Mouse (Mus musculus): ENCODE data around the gene Rab19. TPM values are rescaled to one million over a fixed set of nuclear protein-coding genes. Genes with fewer than 3 reads are reported as not detected.
"Not testable (repeated sequence)": the region's sequence is repeated elsewhere in the genome, so short reads cannot be mapped to it uniquely, and the experiment has no call there.

Gene Rab19
- polyA plus RNA-seq, 1 experiment from 2014 or later = 0.12 TPM

DNA sequence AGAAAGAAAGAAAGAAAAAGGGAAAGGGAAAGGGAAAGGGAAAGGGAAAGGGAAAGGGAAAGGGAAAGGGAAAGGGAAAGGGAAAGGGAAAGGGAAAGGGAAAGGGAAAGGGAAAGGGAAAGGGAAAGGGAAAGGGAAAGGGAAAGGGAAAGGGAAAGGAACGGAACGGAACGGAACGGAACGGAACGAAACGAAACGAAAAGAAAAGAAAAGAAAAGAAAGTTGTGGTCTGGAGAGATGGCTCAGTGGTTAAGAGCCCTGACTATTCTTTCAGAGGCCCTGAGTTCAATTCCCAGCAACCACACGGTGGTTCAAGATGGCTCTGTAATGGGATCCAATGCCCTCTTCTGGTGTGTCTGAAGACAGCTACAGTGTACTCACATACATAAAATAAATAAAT is 21.8 kb upstream of the Rab19 start:
- WGBS = 98% methylated on average over 9 of the region's 9 CpGs
- H3K36me3 ChIP-seq = peaks cover 58% of the 10 kb centered on the region
- H3K9ac ChIP-seq; H3K27ac ChIP-seq (replicated peaks); H3K4me3 ChIP-seq; H3K4me1 ChIP-seq (replicated peaks); H3K9me3 ChIP-seq; ATAC-seq (ENCODE audit: low FRiP score, low read depth); H3K27me3 ChIP-seq; H3K4me2 ChIP-seq: not testable (repeated sequence)

DNA sequence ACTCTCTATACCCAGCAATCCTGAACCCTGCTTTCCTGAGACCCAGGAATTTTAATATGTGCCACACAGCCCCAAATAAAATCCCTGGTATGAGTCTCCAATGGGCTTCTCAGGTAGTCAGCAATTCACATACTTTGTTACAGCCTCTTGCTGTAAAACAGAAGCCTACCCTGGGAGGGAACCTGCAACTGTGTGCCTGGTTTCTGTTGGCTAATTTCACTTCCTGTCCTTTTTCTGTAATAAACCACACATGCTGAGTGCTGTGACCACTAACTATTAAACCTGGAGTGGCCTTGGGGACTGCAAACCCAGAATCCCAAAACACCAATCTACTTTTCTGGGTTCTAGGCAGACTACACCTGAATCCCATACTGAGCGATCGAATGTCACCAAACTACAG is 18.3 kb upstream of the Rab19 start:
- Histone ChIP-seq H3K4me2 (no peak overlapping the region), H3K36me3 (peaks cover 49% of the 10 kb centered on the region), H3K9me3 (no peaks in the 10 kb centered on the region), H3K4me3 (no peak overlapping the region), H3K27me3 (no peaks in the 10 kb centered on the region), H3K27ac (replicated peaks) (no peak overlapping the region), H3K9ac (no peak overlapping the region), H3K4me1 (replicated peaks) (no peaks in the 10 kb centered on the region)
- no peak for ATAC-seq (ENCODE audit: low FRiP score, low read depth)
- WGBS = 98% methylated on average over 2 of the region's 2 CpGs

DNA sequence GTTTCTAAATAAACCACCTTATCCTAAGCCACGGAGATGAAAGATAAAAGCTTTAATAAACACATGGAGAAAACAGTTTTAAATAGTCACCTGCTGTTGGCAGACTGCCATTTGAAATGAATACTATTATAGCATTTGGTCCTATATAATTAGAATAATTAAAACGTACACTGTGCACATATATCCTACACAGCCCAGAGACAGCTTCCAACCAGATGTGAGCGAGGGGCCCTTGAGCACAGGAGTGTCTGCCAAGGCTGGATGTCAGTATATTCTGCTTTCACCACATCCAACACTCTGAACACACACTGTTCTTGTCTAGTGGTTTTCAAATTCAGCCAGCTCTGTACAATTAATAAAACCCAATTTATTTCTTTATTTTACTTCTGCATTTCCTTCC is 11.3 kb upstream of the Rab19 start:
- Histone ChIP-seq H3K4me2 (no peak overlapping the region), H3K27ac (replicated peaks) (no peak overlapping the region), H3K9me3 (no peaks in the 10 kb centered on the region), H3K27me3 (no peaks in the 10 kb centered on the region), H3K9ac (no peak overlapping the region), H3K36me3 (peaks cover 21% of the 10 kb centered on the region), H3K4me1 (replicated peaks) (0 out of 2 replicates have a peak, but pooled peaks cover 5% of the 10 kb centered on the region), H3K4me3 (no peak overlapping the region)
- ATAC-seq (ENCODE audit: low FRiP score, low read depth) = no peak
- WGBS = 77% methylated on average over 3 of the region's 3 CpGs

DNA sequence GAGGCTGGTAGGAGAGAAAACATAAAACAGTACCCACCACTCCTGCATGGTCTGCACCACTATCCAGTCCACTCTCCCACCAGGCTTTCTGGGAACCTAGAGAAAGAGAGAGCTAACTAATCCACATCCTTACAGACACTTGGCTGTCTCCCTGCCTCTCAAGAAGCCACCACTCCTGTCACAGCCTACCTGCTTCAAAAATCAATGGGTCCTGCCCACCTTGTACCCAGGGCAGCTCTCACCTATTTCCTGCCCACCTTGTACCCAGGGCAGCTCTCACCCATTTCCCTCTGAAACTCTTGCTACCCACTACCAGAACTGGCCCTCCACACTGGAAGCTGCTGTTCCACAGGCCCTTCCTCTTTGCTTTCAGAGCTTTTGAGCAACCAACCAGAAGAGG is 8.9 kb upstream of the Rab19 start:
- no peak overlapping the region for H3K4me3 ChIP-seq
- peaks cover 20% of the 10 kb centered on the region for H3K4me1 ChIP-seq (replicated peaks)
- H3K27me3 ChIP-seq = no peaks in the 10 kb centered on the region
- H3K4me2 ChIP-seq = no peak overlapping the region
- no peak overlapping the region for H3K27ac ChIP-seq (replicated peaks)
- H3K9me3 ChIP-seq = no peaks in the 10 kb centered on the region
- H3K36me3 ChIP-seq = peaks cover 9% of the 10 kb centered on the region
- no peak for ATAC-seq (ENCODE audit: low FRiP score, low read depth)
- H3K9ac ChIP-seq = no peak overlapping the region

DNA sequence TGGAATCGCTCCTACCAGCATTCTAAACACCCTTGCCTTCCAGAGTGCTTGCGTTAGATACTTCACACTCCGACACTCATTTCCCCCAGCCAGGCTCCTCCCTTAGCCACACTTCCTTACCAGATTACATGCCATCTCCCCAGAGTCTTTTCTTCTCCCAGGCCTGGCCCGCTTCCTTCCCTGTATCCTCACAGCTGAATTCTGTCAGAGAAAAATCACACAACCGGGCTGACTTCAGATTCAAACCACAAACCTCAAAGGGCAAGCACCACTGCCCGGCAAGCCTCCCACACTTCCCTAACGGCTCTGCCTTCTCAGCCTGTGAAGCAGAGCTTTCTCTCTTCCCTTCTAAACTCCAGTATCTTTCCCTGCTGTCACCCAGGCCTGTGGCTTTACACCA is 8.2 kb upstream of the Rab19 start:
- H3K4me3 ChIP-seq = no peak overlapping the region
- no peaks in the 10 kb centered on the region for H3K27me3 ChIP-seq
- no peak overlapping the region for H3K4me2 ChIP-seq
- no peak overlapping the region for H3K27ac ChIP-seq (replicated peaks)
- peaks cover 9% of the 10 kb centered on the region for H3K36me3 ChIP-seq
- 56% methylated on average over 7 of the region's 7 CpGs for WGBS
- peaks cover 22% of the 10 kb centered on the region for H3K4me1 ChIP-seq (replicated peaks)
- no peak overlapping the region for H3K9ac ChIP-seq
- H3K9me3 ChIP-seq = no peaks in the 10 kb centered on the region
- no peak for ATAC-seq (ENCODE audit: low FRiP score, low read depth)

DNA sequence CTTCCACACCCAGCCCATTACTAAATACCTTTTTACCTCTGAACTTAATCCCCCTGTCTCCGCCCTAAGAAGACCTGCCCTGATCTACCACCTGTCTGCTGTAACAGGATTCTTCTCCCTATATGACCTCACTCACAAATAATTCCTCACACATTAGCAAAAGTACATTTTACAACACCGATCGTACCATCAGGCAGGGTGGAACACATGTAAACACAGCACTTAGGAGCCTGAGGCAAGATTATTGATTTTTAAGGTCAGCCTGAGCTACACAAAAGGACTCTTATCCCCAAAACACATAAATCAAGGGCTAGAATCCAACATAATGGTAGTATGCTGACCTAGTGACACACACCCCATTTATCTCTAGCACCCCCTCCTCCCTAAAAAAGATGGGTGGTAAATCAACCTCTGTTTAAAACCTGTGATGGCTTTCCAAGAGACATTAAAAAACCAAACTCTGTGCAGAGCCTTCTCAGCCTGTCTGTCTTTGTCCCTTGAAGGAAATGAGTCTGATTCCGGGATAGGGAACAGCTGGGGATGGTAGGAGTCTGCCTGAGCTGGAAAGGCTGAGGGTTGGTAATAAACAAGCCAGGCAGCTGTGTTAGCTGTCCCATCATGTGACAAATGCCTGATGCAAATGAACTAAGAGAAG is 7.5 kb upstream of the Rab19 start:
- Histone ChIP-seq H3K4me3 (no peak overlapping the region), H3K9ac (no peak overlapping the region), H3K36me3 (peaks cover 9% of the 10 kb centered on the region), H3K27ac (replicated peaks) (no peak overlapping the region), H3K9me3 (no peaks in the 10 kb centered on the region), H3K27me3 (no peaks in the 10 kb centered on the region), H3K4me1 (replicated peaks) (peaks cover 24% of the 10 kb centered on the region), H3K4me2 (no peak overlapping the region)
- ATAC-seq (ENCODE audit: low FRiP score, low read depth) = no peak
- WGBS = 66% methylated on average over 4 of the region's 4 CpGs

DNA sequence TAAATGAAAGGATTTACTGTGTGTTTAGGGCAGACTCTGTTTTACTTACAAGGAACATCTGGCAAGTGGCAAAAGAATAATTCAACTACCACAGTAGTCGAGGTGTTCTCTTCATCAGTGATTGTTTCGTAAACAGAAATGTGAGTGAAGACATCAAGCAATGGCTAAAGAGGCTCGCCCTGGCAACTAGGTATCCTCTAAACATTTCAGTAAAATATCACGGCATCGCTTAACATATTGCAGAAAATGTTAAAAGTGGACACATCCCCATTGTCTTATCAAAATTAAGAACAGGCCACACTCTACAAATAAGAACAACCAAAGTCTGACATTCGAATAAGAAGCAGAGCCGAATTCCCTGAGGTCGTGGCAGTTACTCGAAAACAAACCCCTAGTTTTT is 4.2 kb upstream of the Rab19 start:
- Histone ChIP-seq H3K4me2 (peak overlapping the region; percentile 63), H3K27ac (replicated peaks) (no peak overlapping the region), H3K27me3 (0 out of 2 replicates have a peak, but pooled peaks cover 10% of the 10 kb centered on the region), H3K36me3 (peaks cover 9% of the 10 kb centered on the region), H3K9me3 (no peaks in the 10 kb centered on the region), H3K4me3 (peak overlapping the region; percentile 91), H3K9ac (peak overlapping the region; percentile 91), H3K4me1 (replicated peaks) (peaks cover 24% of the 10 kb centered on the region)
- ATAC-seq (ENCODE audit: low FRiP score, low read depth) = no peak
- 20% methylated on average over 9 of the region's 9 CpGs for WGBS

DNA sequence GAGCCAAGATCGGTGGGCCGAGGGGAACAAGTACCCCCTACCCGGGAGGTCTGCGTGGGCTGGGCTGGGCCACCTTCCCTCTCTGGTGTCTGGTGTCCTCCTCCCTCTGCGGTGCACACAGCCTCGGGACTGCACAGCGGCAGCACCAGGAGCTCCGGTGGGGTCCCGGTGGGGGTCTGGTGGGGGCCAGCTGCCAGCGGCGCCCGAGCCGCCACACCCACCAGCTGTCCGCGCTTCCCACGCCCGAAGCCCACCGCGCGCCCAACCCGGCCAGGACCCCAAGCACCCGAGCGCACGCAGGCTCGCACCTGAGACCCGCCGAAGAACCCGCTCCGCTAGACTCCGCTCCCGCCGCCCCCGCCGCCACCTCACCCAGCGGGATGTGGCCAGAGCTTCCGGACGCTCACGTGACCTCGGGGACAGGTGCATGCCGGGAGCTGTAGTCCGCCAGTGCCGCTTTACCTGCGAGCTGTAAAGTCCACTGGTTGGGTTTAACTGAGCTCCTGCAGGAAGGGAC is 3.6 kb upstream of the Rab19 start, which contains the start of gene Slc37a3:
TSS of gene Slc37a3 (minus strand) at position 365 of the 517 bp plus-strand sequence.
- under 1% methylated on average over 42 of the region's 43 CpGs for WGBS
- H3K4me2 ChIP-seq = peak within 1 kb of the TSS; percentile 63
- peaks cover 24% of the 10 kb centered on the region for H3K4me1 ChIP-seq (replicated peaks)
- H3K27ac ChIP-seq (replicated peaks) = peak within 1 kb of the TSS; percentile 73
- peak within 1 kb of the TSS; percentile 91 for H3K9ac ChIP-seq
- ATAC-seq (ENCODE audit: low FRiP score, low read depth) = peak; percentile 90
- peaks cover 9% of the 10 kb centered on the region for H3K36me3 ChIP-seq
- H3K4me3 ChIP-seq = peak within 1 kb of the TSS; percentile 91
- H3K27me3 ChIP-seq = 0 out of 2 replicates have a peak, but pooled peaks cover 13% of the 10 kb centered on the region
- H3K9me3 ChIP-seq = no peaks in the 10 kb centered on the region

DNA sequence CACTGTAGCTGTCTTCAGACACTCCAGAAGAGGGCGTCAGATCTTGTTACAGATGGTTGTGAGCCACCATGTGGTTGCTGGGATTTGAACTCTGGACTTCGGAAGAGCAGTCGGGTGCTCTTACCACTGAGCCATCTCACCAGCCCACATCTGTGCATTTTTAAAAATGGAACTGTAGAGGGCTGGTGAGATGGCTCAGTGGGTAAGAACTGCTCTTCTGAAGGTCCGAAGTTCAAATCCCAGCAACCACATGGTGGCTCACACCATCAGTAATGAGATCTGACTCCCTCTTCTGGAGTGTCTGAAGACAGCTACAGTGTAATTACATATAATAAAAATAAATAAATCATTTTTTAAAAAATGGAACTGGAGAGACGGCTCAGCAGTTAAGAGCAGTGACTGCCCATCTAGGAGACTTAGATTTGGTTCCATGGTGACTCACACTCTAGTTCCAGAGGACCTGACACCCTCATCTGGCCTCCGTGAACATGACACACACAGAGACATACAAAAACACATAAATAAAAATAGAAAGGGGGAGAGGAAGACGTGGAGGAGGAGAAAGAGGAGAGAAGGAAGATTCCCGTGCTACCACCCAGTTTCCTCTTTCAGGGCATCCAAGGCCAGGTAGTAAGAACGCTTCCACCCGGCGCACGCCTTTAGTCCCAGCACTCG is 2.7 kb upstream of the Rab19 start:
- not testable (repeated sequence) for H3K27ac ChIP-seq (replicated peaks); H3K9ac ChIP-seq; H3K9me3 ChIP-seq; H3K36me3 ChIP-seq; H3K4me2 ChIP-seq; H3K4me3 ChIP-seq
- 79% methylated on average over 13 of the region's 13 CpGs for WGBS
- 0 out of 2 replicates have a peak, but pooled peaks cover 13% of the 10 kb centered on the region for H3K27me3 ChIP-seq
- H3K4me1 ChIP-seq (replicated peaks) = peaks cover 18% of the 10 kb centered on the region
- 0 out of 2 replicates have a peak, but pooled peaks have one; percentile 10 for ATAC-seq (ENCODE audit: low FRiP score, low read depth)

DNA sequence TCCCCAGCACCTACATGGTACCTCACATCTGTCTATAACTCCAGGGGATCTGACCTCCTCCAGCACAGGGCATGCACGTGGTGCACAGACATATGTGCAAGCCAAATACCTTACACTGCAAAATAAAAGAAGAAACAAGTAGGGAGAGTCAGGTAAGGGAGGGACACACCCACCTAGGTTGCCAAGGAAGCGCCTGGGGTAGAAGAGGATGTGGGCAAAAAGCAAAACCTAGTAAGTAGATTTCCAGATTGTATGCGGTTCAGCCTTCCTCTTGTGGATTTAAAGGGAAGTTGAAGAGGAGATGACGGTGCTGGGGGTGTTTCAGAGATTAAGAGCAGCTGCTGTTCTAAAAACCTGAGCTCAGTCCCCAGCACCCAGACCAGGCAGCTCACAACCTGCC is 1.8 kb upstream of the Rab19 start:
- H3K4me3 ChIP-seq = no peak overlapping the region
- H3K27ac ChIP-seq (replicated peaks) = no peak overlapping the region
- no peak overlapping the region for H3K4me2 ChIP-seq
- 0 out of 2 replicates have a peak, but pooled peaks cover 13% of the 10 kb centered on the region for H3K27me3 ChIP-seq
- 72% methylated on average over 4 of the region's 4 CpGs for WGBS
- H3K36me3 ChIP-seq = 0 out of 2 replicates have a peak, but pooled peaks cover 3% of the 10 kb centered on the region
- no peak for ATAC-seq (ENCODE audit: low FRiP score, low read depth)
- no peak overlapping the region for H3K9ac ChIP-seq
- H3K9me3 ChIP-seq = no peaks in the 10 kb centered on the region
- peaks cover 18% of the 10 kb centered on the region for H3K4me1 ChIP-seq (replicated peaks)

DNA sequence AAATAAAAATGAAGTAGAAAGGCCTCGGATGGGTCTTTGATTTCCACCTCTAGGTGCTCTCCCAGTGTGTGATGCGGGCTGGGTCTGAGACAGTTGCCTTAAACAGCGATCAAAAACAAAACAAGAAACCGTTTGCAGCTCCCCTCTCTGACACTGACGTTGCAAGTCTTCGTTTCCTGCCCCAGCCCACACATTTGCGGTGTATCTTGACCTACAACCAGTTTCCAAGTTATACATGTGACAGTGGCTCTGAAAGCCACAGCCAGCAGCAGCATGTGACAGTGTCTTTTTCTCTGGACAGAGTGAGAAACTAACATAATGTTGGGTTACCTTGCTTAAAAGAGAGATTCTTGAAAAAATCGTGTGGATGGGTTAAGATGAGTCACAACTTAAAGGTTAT is 1.2 kb upstream of the Rab19 start:
- 0 out of 2 replicates have a peak, but pooled peaks cover 13% of the 10 kb centered on the region for H3K27me3 ChIP-seq
- H3K9me3 ChIP-seq = no peaks in the 10 kb centered on the region
- no peak overlapping the region for H3K4me2 ChIP-seq
- ATAC-seq (ENCODE audit: low FRiP score, low read depth) = no peak
- no peaks in the 10 kb centered on the region for H3K36me3 ChIP-seq
- H3K4me3 ChIP-seq = no peak overlapping the region
- no peak overlapping the region for H3K27ac ChIP-seq (replicated peaks)
- peaks cover 18% of the 10 kb centered on the region for H3K4me1 ChIP-seq (replicated peaks)
- no peak overlapping the region for H3K9ac ChIP-seq
- WGBS = 81% methylated on average over 8 of the region's 8 CpGs

DNA sequence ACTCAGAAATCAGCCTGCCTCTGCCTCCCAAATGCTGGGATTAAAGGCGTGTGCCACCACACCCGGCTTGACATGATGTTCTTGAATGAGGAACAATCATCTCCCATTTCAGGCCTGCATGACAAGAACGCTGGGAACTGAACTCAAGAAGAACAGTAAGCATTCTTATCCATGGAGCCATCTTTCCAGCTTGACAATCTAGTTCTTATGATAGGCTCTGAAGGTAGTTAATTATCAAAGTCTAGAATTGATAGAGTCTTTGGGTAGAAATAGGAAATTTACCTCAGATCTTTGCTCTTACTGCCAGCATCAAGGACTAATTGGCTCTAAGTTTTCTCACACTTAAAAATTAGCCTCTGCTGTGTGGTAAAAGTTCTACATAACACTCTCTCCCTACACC is 699 bp upstream of the Rab19 start:
- no peaks in the 10 kb centered on the region for H3K36me3 ChIP-seq
- H3K27me3 ChIP-seq = 0 out of 2 replicates have a peak, but pooled peaks cover 13% of the 10 kb centered on the region
- H3K4me3 ChIP-seq = no peak overlapping the region
- H3K9ac ChIP-seq = no peak overlapping the region
- H3K9me3 ChIP-seq = no peaks in the 10 kb centered on the region
- H3K4me2 ChIP-seq = no peak overlapping the region
- peaks cover 18% of the 10 kb centered on the region for H3K4me1 ChIP-seq (replicated peaks)
- ATAC-seq (ENCODE audit: low FRiP score, low read depth) = no peak
- WGBS = 89% methylated on average over 3 of the region's 3 CpGs
- H3K27ac ChIP-seq (replicated peaks) = no peak overlapping the region

Measured in hindbrain, embryonic 15.5 days (tissue).